Mouse (Mus musculus) erythroblast, embryonic 14.5 days (primary cell): ENCODE data around the gene Sap30l.

Experiments used
- GATA1 ChIP-seq: IDR thresholded peaks from 2 replicates; pipeline ENCODE4 v1.6.1; 2012; ENCODE audit warnings: low read length, inconsistent platforms, mixed read lengths
- TAL1 ChIP-seq: IDR thresholded peaks from 3 replicates; pipeline ENCODE4 v1.6.1; 2012; ENCODE audit warnings: low read length, inconsistent platforms, mixed read lengths

- no peak for TF ChIP-seq GATA1
- TF ChIP-seq TAL1: no peak
Observed at GRCm38 (mm10) chr11:57790866-57791535, 10.4 kb upstream of the Sap30l start.
